Mouse (Mus musculus) testis, adult 2 months (tissue): ENCODE measurements around the gene Vmn1r89.

Experiments
- CTCF ChIP-seq: fragments of 200-500 bp; IDR thresholded peaks from 2 replicates; pipeline ENCODE4 v1.5.1; 2012; ENCODE audit warnings: low read depth, mild to moderate bottlenecking, inconsistent platforms, low read length, moderate library complexity; ENCODE audit not compliant: control insufficient read depth, insufficient read depth, insufficient replicate concordance
- POLR2A ChIP-seq: fragments of 200-500 bp; IDR thresholded peaks from 2 replicates; pipeline ENCODE4 v1.6.1; 2012; ENCODE audit warnings: low read depth, mild to moderate bottlenecking, inconsistent platforms, low read length, moderate library complexity; ENCODE audit not compliant: control insufficient read depth

- TF ChIP-seq CTCF (no peak), POLR2A (no peak)
Measured at GRCm38 (mm10) chr7:13264396-13264795, 51.6 kb downstream of the Vmn1r89 start.
